Mouse (Mus musculus): Measurements from ENCODE around the gene Fads2. TPM values are rescaled to one million over a fixed set of nuclear protein-coding genes. Genes with fewer than 3 reads are reported as not detected.

The Fads2 gene
- polyA plus RNA-seq, 1 experiment from 2014 or later, result 207 TPM

- peaks cover 17% of the 10 kb centered on the region; the same call in 1 of the 2 replicates for H3K36me3 ChIP-seq
- no peak overlapping the region for H3K27ac ChIP-seq
- 92% methylated on average over 2 of the region's 2 CpGs for WGBS
- no peak overlapping the region for H3K4me3 ChIP-seq
- H3K9me3 ChIP-seq, result no peaks in the 10 kb centered on the region
- peaks cover 25% of the 10 kb centered on the region for H3K4me1 ChIP-seq (replicated peaks)
- DNase-seq (ENCODE audit: low spot score), result no peak
- peaks cover 7% of the 10 kb centered on the region for H3K27me3 ChIP-seq (ENCODE audit: insufficient read depth, poor library complexity, severe bottlenecking)
Observed at GRCm38 (mm10) chr19:10029746-10030145, 71.8 kb downstream of the Fads2 start.

GRCm38 (mm10) chr19:10025169-10025875, 76.2 kb downstream of the Fads2 start:
- peak; percentile 51 for DNase-seq (ENCODE audit: low spot score)
- H3K27ac ChIP-seq, result peak overlapping the region; percentile 60
- H3K27me3 ChIP-seq (ENCODE audit: insufficient read depth, poor library complexity, severe bottlenecking), result no peaks in the 10 kb centered on the region
- H3K4me1 ChIP-seq (replicated peaks), result peaks cover 40% of the 10 kb centered on the region
- no peak overlapping the region; the same call in 1 of the 2 replicates for H3K4me3 ChIP-seq
- H3K9me3 ChIP-seq, result no peaks in the 10 kb centered on the region
- H3K36me3 ChIP-seq, result peaks cover 17% of the 10 kb centered on the region; the same call in 1 of the 2 replicates
- WGBS, result 29% methylated on average over 8 of the region's 8 CpGs

- H3K4me3 ChIP-seq, result no peak overlapping the region
- no peak overlapping the region; the same call in 1 of the 2 replicates for H3K27ac ChIP-seq
- 67% methylated on average over 9 of the region's 9 CpGs for WGBS
- H3K36me3 ChIP-seq, result 0 out of 2 replicates have a peak, but pooled peaks cover 13% of the 10 kb centered on the region
- no peak for DNase-seq (ENCODE audit: low spot score)
- no peaks in the 10 kb centered on the region for H3K9me3 ChIP-seq
- peaks cover 55% of the 10 kb centered on the region for H3K4me1 ChIP-seq (replicated peaks)
- H3K27me3 ChIP-seq (ENCODE audit: insufficient read depth, poor library complexity, severe bottlenecking), result peaks cover 17% of the 10 kb centered on the region
Observed at GRCm38 (mm10) chr19:10023304-10023758, 78.2 kb downstream of the Fads2 start.

GRCm38 (mm10) chr19:10022414-10023303, 78.9 kb downstream of the Fads2 start:
- Histone ChIP-seq H3K27ac (peak overlapping the region; percentile 59), H3K4me3 (no peak overlapping the region), H3K4me1 (replicated peaks) (peaks cover 61% of the 10 kb centered on the region), H3K27me3 (ENCODE audit: insufficient read depth, poor library complexity, severe bottlenecking) (peaks cover 17% of the 10 kb centered on the region), H3K36me3 (0 out of 2 replicates have a peak, but pooled peaks cover 7% of the 10 kb centered on the region), H3K9me3 (no peaks in the 10 kb centered on the region)
- peak; percentile 29 for DNase-seq (ENCODE audit: low spot score)
- 64% methylated on average over 5 of the region's 5 CpGs for WGBS

GRCm38 (mm10) chr19:10021981-10022380, 79.6 kb downstream of the Fads2 start:
- 0 out of 2 replicates have a peak, but pooled peaks cover under 1% of the 10 kb centered on the region for H3K36me3 ChIP-seq
- H3K4me1 ChIP-seq (replicated peaks), result peaks cover 67% of the 10 kb centered on the region
- peaks cover 24% of the 10 kb centered on the region for H3K27me3 ChIP-seq (ENCODE audit: insufficient read depth, poor library complexity, severe bottlenecking)
- 82% methylated on average over 2 of the region's 2 CpGs for WGBS
- no peaks in the 10 kb centered on the region for H3K9me3 ChIP-seq
- no peak overlapping the region for H3K4me3 ChIP-seq
- no peak overlapping the region for H3K27ac ChIP-seq
- DNase-seq (ENCODE audit: low spot score), result no peak

GRCm38 (mm10) chr19:10019214-10019760, 82.3 kb downstream of the Fads2 start:
- no peak for DNase-seq (ENCODE audit: low spot score)
- H3K4me1 ChIP-seq (replicated peaks), result peaks cover 65% of the 10 kb centered on the region
- H3K27me3 ChIP-seq (ENCODE audit: insufficient read depth, poor library complexity, severe bottlenecking), result peaks cover 36% of the 10 kb centered on the region
- peak overlapping the region; percentile 64 for H3K4me3 ChIP-seq
- H3K9me3 ChIP-seq, result no peaks in the 10 kb centered on the region
- peak overlapping the region; percentile 88 for H3K27ac ChIP-seq
- H3K36me3 ChIP-seq, result no peaks in the 10 kb centered on the region
- 69% methylated on average over 4 of the region's 4 CpGs for WGBS

- 6% methylated on average over 3 of the region's 3 CpGs for WGBS
- no peak for DNase-seq (ENCODE audit: low spot score)
- no peaks in the 10 kb centered on the region for H3K36me3 ChIP-seq
- H3K9me3 ChIP-seq, result no peaks in the 10 kb centered on the region
- peaks cover 36% of the 10 kb centered on the region for H3K27me3 ChIP-seq (ENCODE audit: insufficient read depth, poor library complexity, severe bottlenecking)
- peak overlapping the region; percentile 64 for H3K4me3 ChIP-seq
- peak overlapping the region; percentile 88 for H3K27ac ChIP-seq
- peaks cover 64% of the 10 kb centered on the region for H3K4me1 ChIP-seq (replicated peaks)
Observed at GRCm38 (mm10) chr19:10018527-10018818, 83.1 kb downstream of the Fads2 start.

- peak; percentile 92 for DNase-seq (ENCODE audit: low spot score)
- peak overlapping the region; percentile 64 for H3K4me3 ChIP-seq
- H3K9me3 ChIP-seq, result no peaks in the 10 kb centered on the region
- no peaks in the 10 kb centered on the region for H3K36me3 ChIP-seq
- H3K27me3 ChIP-seq (ENCODE audit: insufficient read depth, poor library complexity, severe bottlenecking), result peaks cover 36% of the 10 kb centered on the region
- 5% methylated on average over 44 of the region's 44 CpGs for WGBS
- peak overlapping the region; percentile 88 for H3K27ac ChIP-seq
- H3K4me1 ChIP-seq (replicated peaks), result peaks cover 64% of the 10 kb centered on the region
Observed at GRCm38 (mm10) chr19:10017637-10018526, 83.7 kb downstream of the Fads2 start.

- no peak for DNase-seq (ENCODE audit: low spot score)
- 84% methylated on average over 4 of the region's 4 CpGs for WGBS
- Histone ChIP-seq H3K9me3 (no peaks in the 10 kb centered on the region), H3K4me3 (peak overlapping the region; percentile 27; the same call in 1 of the 2 replicates), H3K27me3 (ENCODE audit: insufficient read depth, poor library complexity, severe bottlenecking) (peaks cover 36% of the 10 kb centered on the region), H3K27ac (peak overlapping the region; percentile 76), H3K4me1 (replicated peaks) (peaks cover 57% of the 10 kb centered on the region), H3K36me3 (no peaks in the 10 kb centered on the region)
Observed at GRCm38 (mm10) chr19:10016151-10016550, 85.4 kb downstream of the Fads2 start.

GRCm38 (mm10) chr19:10015442-10015841, 86.1 kb downstream of the Fads2 start:
- H3K27ac ChIP-seq, result peak overlapping the region; percentile 76
- H3K4me3 ChIP-seq, result peak overlapping the region; percentile 27; the same call in 1 of the 2 replicates
- 76% methylated on average over 4 of the region's 4 CpGs for WGBS
- no peak for DNase-seq (ENCODE audit: low spot score)
- H3K36me3 ChIP-seq, result no peaks in the 10 kb centered on the region
- peaks cover 57% of the 10 kb centered on the region for H3K4me1 ChIP-seq (replicated peaks)
- H3K27me3 ChIP-seq (ENCODE audit: insufficient read depth, poor library complexity, severe bottlenecking), result peaks cover 36% of the 10 kb centered on the region
- no peaks in the 10 kb centered on the region for H3K9me3 ChIP-seq

GRCm38 (mm10) chr19:10014824-10015223, 86.7 kb downstream of the Fads2 start:
- Histone ChIP-seq H3K9me3 (no peaks in the 10 kb centered on the region), H3K27me3 (ENCODE audit: insufficient read depth, poor library complexity, severe bottlenecking) (peaks cover 33% of the 10 kb centered on the region), H3K27ac (peak overlapping the region; percentile 76), H3K36me3 (no peaks in the 10 kb centered on the region), H3K4me1 (replicated peaks) (peaks cover 57% of the 10 kb centered on the region), H3K4me3 (peak overlapping the region; percentile 27)
- 80% methylated on average over 13 of the region's 13 CpGs for WGBS
- no peak for DNase-seq (ENCODE audit: low spot score)

GRCm38 (mm10) chr19:10013913-10014312, 87.6 kb downstream of the Fads2 start:
- 46% methylated on average over 5 of the region's 5 CpGs for WGBS
- Histone ChIP-seq H3K4me1 (replicated peaks) (peaks cover 48% of the 10 kb centered on the region), H3K4me3 (no peak overlapping the region), H3K27ac (peak overlapping the region; percentile 76), H3K36me3 (no peaks in the 10 kb centered on the region), H3K27me3 (ENCODE audit: insufficient read depth, poor library complexity, severe bottlenecking) (peaks cover 23% of the 10 kb centered on the region), H3K9me3 (no peaks in the 10 kb centered on the region)
- peak; percentile 75 for DNase-seq (ENCODE audit: low spot score)

Measured in hindbrain, embryonic 10.5 days (tissue).